Mouse (Mus musculus) layer of hippocampus, adult 11-12 months (tissue): Measurements from ENCODE around the gene Lsamp.

Source experiments
- DNase-seq: peaks from one replicate; pipeline ENCODE4 v3.0.0; 2022; ENCODE audit warnings: low spot score

Gene Lsamp

GRCm38 (mm10) chr16:41785600-41785999, 1801.4 kb downstream of the Lsamp start:
- no peak for DNase-seq

GRCm38 (mm10) chr16:41786704-41787103, 1802.5 kb downstream of the Lsamp start:
- no peak for DNase-seq

GRCm38 (mm10) chr16:41787146-41787545, 1803.0 kb downstream of the Lsamp start:
- no peak for DNase-seq

GRCm38 (mm10) chr16:41790016-41790415, 1805.9 kb downstream of the Lsamp start:
- no peak for DNase-seq

- peak; percentile 18 for DNase-seq
Measured at GRCm38 (mm10) chr16:41820369-41820768, 1836.2 kb downstream of the Lsamp start.

GRCm38 (mm10) chr16:41826899-41827604, 1842.9 kb downstream of the Lsamp start:
- no peak for DNase-seq

GRCm38 (mm10) chr16:41827605-41827948, 1843.4 kb downstream of the Lsamp start:
- no peak for DNase-seq

GRCm38 (mm10) chr16:41834637-41835036, 1850.5 kb downstream of the Lsamp start:
- no peak for DNase-seq

- no peak for DNase-seq
Measured at GRCm38 (mm10) chr16:41835745-41836144, 1851.6 kb downstream of the Lsamp start.

- no peak for DNase-seq
Measured at GRCm38 (mm10) chr16:41839751-41840404, 1855.7 kb downstream of the Lsamp start.

- DNase-seq = no peak
Measured at GRCm38 (mm10) chr16:41846903-41847302, 1862.7 kb downstream of the Lsamp start.

GRCm38 (mm10) chr16:41871917-41872593, 1887.9 kb downstream of the Lsamp start:
- DNase-seq = no peak

GRCm38 (mm10) chr16:41888546-41889165, 1904.5 kb downstream of the Lsamp start:
- no peak for DNase-seq

GRCm38 (mm10) chr16:41900783-41901182, 1916.6 kb downstream of the Lsamp start:
- no peak for DNase-seq

GRCm38 (mm10) chr16:41903654-41904053, 1919.5 kb downstream of the Lsamp start:
- DNase-seq = peak; percentile 21

- no peak for DNase-seq
Measured at GRCm38 (mm10) chr16:41912584-41913193, 1928.5 kb downstream of the Lsamp start.

- no peak for DNase-seq
Measured at GRCm38 (mm10) chr16:41913346-41913745, 1929.2 kb downstream of the Lsamp start.

- DNase-seq = no peak
Measured at GRCm38 (mm10) chr16:41916342-41916741, 1932.2 kb downstream of the Lsamp start.

- DNase-seq = no peak
Measured at GRCm38 (mm10) chr16:41917057-41917821, 1933.1 kb downstream of the Lsamp start.

- DNase-seq = no peak
Measured at GRCm38 (mm10) chr16:41929546-41929945, 1945.4 kb downstream of the Lsamp start.

GRCm38 (mm10) chr16:41935701-41936100, 1951.5 kb downstream of the Lsamp start:
- DNase-seq = no peak
